Mouse (Mus musculus): ENCODE measurements around the gene Atp6v1e1. TPM values are rescaled to one million over a fixed set of nuclear protein-coding genes. Genes with fewer than 3 reads are reported as not detected.

The Atp6v1e1 gene
- polyA plus RNA-seq, 1 experiment from 2014 or later, result 102 TPM

GRCm38 (mm10) chr6:120807738-120808081 is 14.9 kb downstream of the Atp6v1e1 start:
- 96% methylated on average over 4 of the region's 4 CpGs for WGBS
- Histone ChIP-seq H3K4me1 (no peaks in the 10 kb centered on the region), H3K27ac (no peak overlapping the region), H3K4me3 (no peak overlapping the region), H3K9me3 (no peaks in the 10 kb centered on the region), H3K27me3 (no peaks in the 10 kb centered on the region), H3K4me2 (replicated peaks) (no peak overlapping the region), H3K9ac (no peak overlapping the region), H3K36me3 (peaks cover 88% of the 10 kb centered on the region)
- ATAC-seq (ENCODE audit: low FRiP score, low read depth), result no peak

DNA sequence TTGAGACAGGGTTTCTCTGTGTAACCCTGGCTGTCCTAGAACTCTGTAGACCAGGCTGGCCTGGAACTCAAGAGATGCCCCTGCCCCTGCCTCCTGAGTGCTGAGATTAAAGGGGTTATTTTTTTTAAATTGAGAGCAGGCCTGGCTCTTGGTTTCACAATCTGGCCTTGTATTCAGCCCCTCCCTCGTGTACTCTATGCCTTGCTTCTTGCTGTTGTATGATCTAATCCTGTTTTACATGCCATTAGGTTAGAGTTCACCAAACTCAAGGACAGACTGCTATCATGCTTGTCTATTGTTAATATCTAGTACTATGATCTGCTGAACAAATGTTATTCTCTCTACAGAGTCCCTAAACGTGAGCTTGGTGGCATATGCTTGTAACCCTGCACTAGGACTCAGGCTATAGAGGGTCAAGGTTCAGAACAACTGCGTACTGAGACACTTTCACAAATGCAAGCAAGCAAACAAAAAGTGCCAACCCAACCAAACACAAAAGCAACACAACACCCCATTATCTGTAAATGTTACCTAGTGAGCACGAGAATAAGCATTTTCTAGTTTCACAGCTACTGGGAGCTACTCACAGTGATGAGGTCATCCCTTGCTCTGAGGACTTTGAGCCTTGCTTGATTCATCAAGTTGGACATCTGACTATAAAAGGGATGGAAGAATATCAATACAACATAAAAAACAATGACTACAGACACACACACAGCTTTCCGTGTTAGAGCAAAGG is 15.4 kb downstream of the Atp6v1e1 start:
- no peak overlapping the region for H3K9ac ChIP-seq
- 89% methylated on average over 5 of the region's 5 CpGs for WGBS
- no peak overlapping the region for H3K4me2 ChIP-seq (replicated peaks)
- H3K36me3 ChIP-seq, result peaks cover 94% of the 10 kb centered on the region
- no peak for ATAC-seq (ENCODE audit: low FRiP score, low read depth)
- H3K27ac ChIP-seq, result no peak overlapping the region
- no peaks in the 10 kb centered on the region for H3K9me3 ChIP-seq
- H3K27me3 ChIP-seq, result no peaks in the 10 kb centered on the region
- no peaks in the 10 kb centered on the region for H3K4me1 ChIP-seq
- no peak overlapping the region for H3K4me3 ChIP-seq

- 90% methylated on average over 4 of the region's 4 CpGs for WGBS
- no peaks in the 10 kb centered on the region for H3K4me1 ChIP-seq
Measured at GRCm38 (mm10) chr6:120799581-120800041, 23.0 kb downstream of the Atp6v1e1 start.

DNA sequence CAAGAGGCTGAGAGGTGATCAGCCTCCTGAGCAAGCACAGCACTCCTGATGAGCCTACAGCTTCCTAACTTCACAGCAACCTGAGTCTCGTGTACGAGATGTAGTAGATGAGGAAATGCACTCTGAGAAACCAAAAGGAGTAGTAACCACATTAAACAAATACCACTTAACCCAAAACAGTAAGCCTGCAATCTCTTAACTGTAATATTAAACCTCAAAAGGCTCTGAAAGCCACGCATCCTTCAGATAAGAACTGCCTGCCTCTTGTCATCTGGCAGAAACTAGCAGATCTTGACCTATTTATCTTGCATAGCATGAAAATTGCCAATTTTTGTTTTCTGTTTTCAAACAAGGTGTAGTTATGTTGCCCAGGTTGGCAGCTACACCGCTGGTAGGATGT is 23.7 kb downstream of the Atp6v1e1 start:
- ATAC-seq (ENCODE audit: low FRiP score, low read depth), result no peak
- Histone ChIP-seq H3K36me3 (peaks cover 99% of the 10 kb centered on the region), H3K27me3 (no peaks in the 10 kb centered on the region), H3K9ac (no peak overlapping the region), H3K4me3 (no peak overlapping the region), H3K4me1 (no peaks in the 10 kb centered on the region), H3K9me3 (no peaks in the 10 kb centered on the region), H3K4me2 (replicated peaks) (no peak overlapping the region), H3K27ac (no peak overlapping the region)
- WGBS, result 93% methylated on average over 4 of the region's 4 CpGs

More at GRCm38 (mm10) chr6:120799581-120800041, 23.0 kb downstream of the Atp6v1e1 start:
- no peak overlapping the region for H3K9ac ChIP-seq
- no peak overlapping the region for H3K4me3 ChIP-seq
- H3K27ac ChIP-seq, result no peak overlapping the region
- no peaks in the 10 kb centered on the region for H3K27me3 ChIP-seq
- H3K9me3 ChIP-seq, result no peaks in the 10 kb centered on the region
- ATAC-seq (ENCODE audit: low FRiP score, low read depth), result no peak
- peaks cover 99% of the 10 kb centered on the region for H3K36me3 ChIP-seq
- no peak overlapping the region for H3K4me2 ChIP-seq (replicated peaks)

GRCm38 (mm10) chr6:120798019-120798418 is 24.6 kb downstream of the Atp6v1e1 start:
- Histone ChIP-seq H3K4me2 (replicated peaks) (no peak overlapping the region), H3K27ac (no peak overlapping the region), H3K9me3 (no peaks in the 10 kb centered on the region), H3K27me3 (no peaks in the 10 kb centered on the region), H3K4me3 (no peak overlapping the region), H3K9ac (no peak overlapping the region), H3K36me3 (peaks cover 99% of the 10 kb centered on the region), H3K4me1 (no peaks in the 10 kb centered on the region)
- 87% methylated on average over 7 of the region's 7 CpGs for WGBS
- ATAC-seq (ENCODE audit: low FRiP score, low read depth), result no peak

- ATAC-seq (ENCODE audit: low FRiP score, low read depth), result no peak
- no peak overlapping the region for H3K27ac ChIP-seq
- H3K9me3 ChIP-seq, result no peaks in the 10 kb centered on the region
- H3K36me3 ChIP-seq, result peaks cover 97% of the 10 kb centered on the region
- H3K27me3 ChIP-seq, result no peaks in the 10 kb centered on the region
- H3K4me2 ChIP-seq (replicated peaks), result no peak overlapping the region
- no peak overlapping the region for H3K4me3 ChIP-seq
- 87% methylated on average over 2 of the region's 2 CpGs for WGBS
- no peaks in the 10 kb centered on the region for H3K4me1 ChIP-seq
- no peak overlapping the region for H3K9ac ChIP-seq
Measured at GRCm38 (mm10) chr6:120796111-120796510, 26.5 kb downstream of the Atp6v1e1 start.

DNA sequence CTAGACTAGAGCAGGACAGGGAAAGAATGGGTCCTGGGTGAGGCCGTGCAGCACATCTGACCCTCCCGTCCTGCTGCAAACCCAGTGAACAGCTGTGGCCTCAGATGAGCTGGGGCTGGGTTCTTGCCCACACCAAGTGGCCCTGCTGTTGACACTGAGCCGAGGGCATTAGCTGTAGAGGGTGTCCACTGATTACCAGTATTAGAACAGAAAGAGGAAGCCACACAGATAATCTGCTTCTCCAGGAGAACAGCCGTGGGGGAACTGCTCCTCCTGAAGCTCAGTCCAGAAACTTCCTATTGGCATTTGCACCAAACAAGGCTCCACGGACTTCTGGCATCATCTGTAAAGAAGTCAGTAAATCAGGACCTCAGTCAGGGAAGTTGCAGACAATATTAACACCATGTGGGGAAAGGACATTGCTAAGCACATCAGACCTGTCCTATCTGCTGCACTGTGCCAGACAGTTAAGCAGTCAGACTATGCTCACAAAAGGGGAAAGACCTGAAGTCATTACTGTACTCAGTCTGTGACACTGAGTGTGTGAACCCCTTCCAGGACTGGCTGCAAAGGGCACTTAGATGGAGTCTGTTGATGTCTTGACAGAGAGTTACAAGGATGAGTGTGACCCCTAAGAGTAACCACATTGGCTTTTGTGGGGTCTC is 27.0 kb downstream of the Atp6v1e1 start:
- WGBS, result 78% methylated on average over 5 of the region's 5 CpGs

GRCm38 (mm10) chr6:120792947-120793346 is 29.6 kb downstream of the Atp6v1e1 start:
- Histone ChIP-seq H3K36me3 (peaks cover 69% of the 10 kb centered on the region), H3K4me3 (no peak overlapping the region), H3K27me3 (no peaks in the 10 kb centered on the region), H3K27ac (no peak overlapping the region), H3K4me1 (no peaks in the 10 kb centered on the region), H3K9me3 (no peaks in the 10 kb centered on the region), H3K9ac (no peak overlapping the region), H3K4me2 (replicated peaks) (no peak overlapping the region)
- WGBS, result 85% methylated on average over 8 of the region's 8 CpGs
- no peak for ATAC-seq (ENCODE audit: low FRiP score, low read depth)

More for the DNA sequence above, 27.0 kb downstream of the Atp6v1e1 start:
- Histone ChIP-seq H3K9me3 (no peaks in the 10 kb centered on the region), H3K4me1 (no peaks in the 10 kb centered on the region), H3K27ac (no peak overlapping the region), H3K27me3 (no peaks in the 10 kb centered on the region), H3K36me3 (peaks cover 91% of the 10 kb centered on the region), H3K4me2 (replicated peaks) (no peak overlapping the region), H3K9ac (no peak overlapping the region), H3K4me3 (no peak overlapping the region)
- no peak for ATAC-seq (ENCODE audit: low FRiP score, low read depth)

- no peaks in the 10 kb centered on the region for H3K27me3 ChIP-seq
- H3K4me1 ChIP-seq, result no peaks in the 10 kb centered on the region
- ATAC-seq (ENCODE audit: low FRiP score, low read depth), result no peak
- no peak overlapping the region for H3K4me3 ChIP-seq
- H3K4me2 ChIP-seq (replicated peaks), result no peak overlapping the region
- no peaks in the 10 kb centered on the region for H3K9me3 ChIP-seq
- 30% methylated on average over 5 of the region's 5 CpGs for WGBS
- peaks cover 47% of the 10 kb centered on the region for H3K36me3 ChIP-seq
- H3K9ac ChIP-seq, result no peak overlapping the region
- no peak overlapping the region for H3K27ac ChIP-seq
Measured at GRCm38 (mm10) chr6:120790717-120791116, 31.9 kb downstream of the Atp6v1e1 start.

- Histone ChIP-seq H3K4me2 (replicated peaks) (no peak overlapping the region), H3K4me1 (no peaks in the 10 kb centered on the region), H3K9ac (no peak overlapping the region), H3K4me3 (no peak overlapping the region), H3K27me3 (no peaks in the 10 kb centered on the region), H3K9me3 (no peaks in the 10 kb centered on the region), H3K36me3 (peaks cover 41% of the 10 kb centered on the region), H3K27ac (no peak overlapping the region)
- WGBS, result 90% methylated on average over 10 of the region's 11 CpGs
- no peak for ATAC-seq (ENCODE audit: low FRiP score, low read depth)
Measured at GRCm38 (mm10) chr6:120790153-120790552, 32.4 kb downstream of the Atp6v1e1 start.

DNA sequence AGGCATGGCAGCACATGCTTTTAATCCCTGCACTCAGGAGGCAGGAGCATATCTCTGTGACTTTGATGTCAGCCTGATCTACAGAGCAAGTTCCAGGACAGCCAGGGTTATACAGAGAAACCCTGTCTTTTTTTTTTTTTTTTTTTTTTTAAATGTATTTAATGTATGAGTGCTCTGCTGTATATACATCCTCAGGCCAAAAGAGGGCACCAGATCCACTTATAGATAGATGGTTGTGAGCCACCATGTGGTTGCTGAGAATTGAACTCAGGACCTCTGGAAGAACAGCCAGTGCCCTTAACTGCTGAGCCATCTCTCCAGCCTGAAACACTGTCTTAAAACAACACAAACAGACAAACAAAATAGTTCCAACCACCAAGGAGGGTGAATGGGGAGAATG is 33.7 kb downstream of the Atp6v1e1 start:
- ATAC-seq (ENCODE audit: low FRiP score, low read depth), result no peak
- Histone ChIP-seq H3K4me3 (no peak overlapping the region), H3K9me3 (no peaks in the 10 kb centered on the region), H3K4me1 (no peaks in the 10 kb centered on the region), H3K27ac (no peak overlapping the region), H3K27me3 (no peaks in the 10 kb centered on the region), H3K4me2 (replicated peaks) (no peak overlapping the region), H3K36me3 (peaks cover 28% of the 10 kb centered on the region), H3K9ac (no peak overlapping the region)

DNA sequence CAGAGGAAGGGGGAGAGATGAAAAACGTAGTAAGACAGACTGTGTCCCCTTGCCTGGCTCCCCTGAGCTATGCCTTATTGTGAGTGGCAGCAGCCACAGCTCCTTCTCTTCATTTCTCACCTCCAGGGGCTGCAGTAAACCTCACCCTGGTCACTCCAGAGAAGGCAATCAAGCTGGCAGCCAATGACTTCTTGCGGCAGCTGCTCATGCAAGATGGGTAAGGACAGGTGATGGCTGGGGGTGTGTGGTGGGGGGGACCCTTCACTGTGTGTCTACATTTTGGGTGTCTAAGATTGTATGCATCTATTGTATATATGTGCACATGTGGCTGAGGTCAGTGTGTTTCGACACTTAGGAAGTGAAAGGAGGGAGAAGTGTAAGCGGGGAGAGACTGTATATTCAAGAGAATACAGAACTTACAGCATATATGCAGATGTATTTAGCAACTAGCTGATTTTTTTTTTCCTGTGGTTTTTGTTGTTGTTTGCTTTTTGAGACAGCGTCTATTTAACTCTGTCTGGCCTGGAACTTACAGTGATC is 34.5 kb downstream of the Atp6v1e1 start:
- H3K4me3 ChIP-seq, result no peak overlapping the region
- WGBS, result 70% methylated on average over 5 of the region's 5 CpGs
- peaks cover 21% of the 10 kb centered on the region for H3K36me3 ChIP-seq
- no peaks in the 10 kb centered on the region for H3K9me3 ChIP-seq
- no peak for ATAC-seq (ENCODE audit: low FRiP score, low read depth)
- no peak overlapping the region for H3K9ac ChIP-seq
- no peak overlapping the region for H3K27ac ChIP-seq
- H3K4me1 ChIP-seq, result no peaks in the 10 kb centered on the region
- H3K27me3 ChIP-seq, result no peaks in the 10 kb centered on the region
- H3K4me2 ChIP-seq (replicated peaks), result no peak overlapping the region

All from limb, embryonic 13.5 days (tissue).